Mouse (Mus musculus): ENCODE measurements at regions not wholly inside any gene's neighbourhood (a gene's known extent, or its start where the extent isn't known, plus 50 kb on each side); places are given as distances from the start of the nearest gene placed in this dataset.

- no peak for DNase-seq (ENCODE audit: low spot score)
Measured at GRCm38 (mm10) chr8:78154873-78155272, 58.2 kb upstream of the Ttc29 start.

DNA sequence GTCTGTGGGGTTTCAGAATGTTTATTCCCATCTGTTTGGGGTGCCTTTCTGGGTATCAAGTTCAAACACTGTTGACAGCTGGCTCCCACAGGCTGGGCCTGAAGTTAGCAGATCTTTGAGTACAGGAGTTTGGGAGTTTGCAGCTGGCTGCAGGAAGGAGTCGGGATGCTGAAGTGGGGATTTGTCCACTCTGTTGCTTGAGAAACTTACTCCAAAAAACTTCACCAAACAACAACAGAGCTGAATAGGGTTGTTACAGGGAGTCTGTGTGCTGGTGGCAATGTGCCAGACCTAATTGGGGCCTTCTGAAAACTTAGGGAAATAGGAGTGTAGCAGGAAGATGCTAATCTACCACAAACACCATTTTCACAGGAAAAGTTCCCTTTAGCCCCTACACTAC lies 51.1 kb upstream of the Ttc29 start:
- DNase-seq (ENCODE audit: low spot score): no peak

DNA sequence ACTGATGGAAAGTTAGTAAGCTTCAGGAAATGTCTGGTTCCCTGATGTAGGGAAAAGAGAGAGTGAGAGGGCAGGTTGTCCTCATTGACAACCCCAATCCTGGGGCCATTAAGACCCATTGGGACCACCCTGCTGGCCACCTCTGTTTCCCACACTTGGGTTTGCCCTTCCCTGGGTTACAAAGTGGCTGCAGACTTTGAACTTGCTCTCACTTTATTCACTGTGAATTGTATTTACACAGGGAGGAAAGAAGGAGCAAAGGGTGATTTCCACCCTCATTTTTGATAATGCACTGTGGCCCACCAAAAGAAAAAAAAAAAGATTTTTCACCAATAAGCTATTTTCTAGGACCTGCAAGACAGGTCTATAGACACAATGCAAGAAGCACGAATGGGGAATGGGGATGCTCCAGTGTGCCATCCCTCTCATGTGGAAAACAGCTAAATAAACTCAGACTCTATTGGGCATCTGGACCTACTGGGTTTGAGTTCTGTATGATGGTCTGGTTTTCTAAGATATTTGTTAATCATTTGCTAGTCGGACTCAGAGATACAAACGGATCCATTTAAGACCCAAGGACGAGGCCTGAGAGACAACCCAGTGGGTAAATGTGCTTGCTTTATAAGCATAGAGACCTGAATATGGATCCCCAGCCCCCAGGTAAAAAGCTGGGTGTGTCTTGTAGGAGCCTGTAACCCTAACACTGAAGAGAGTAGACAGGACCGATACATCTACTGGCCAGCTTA lies 50.2 kb upstream of the Ttc29 start:
- no peak for DNase-seq (ENCODE audit: low spot score)
